Mouse (Mus musculus) embryonic facial prominence, embryonic 14.5 days (tissue): Measurements from ENCODE around the gene Bcl2l10. TPM values are rescaled to one million over a fixed set of nuclear protein-coding genes. Genes with fewer than 3 reads are reported as not detected.

ENCODE experiments used
- ATAC-seq: fragments of 200-750 bp; cut with Nextera tagmentation; 2 replicates; pipeline ENCODE4 v1.8.0; 2017; ENCODE audit warnings: low read depth, moderate number of reproducible peaks, moderate TSS enrichment
- DNase-seq: peaks from one replicate; pipeline ENCODE4 v3.0.0-alpha.2; 2015; ENCODE audit warnings: low spot score
- H3K27ac ChIP-seq: fragments of 300-500 bp; sonication (generic); replicated peaks from 2 replicates; pipeline ENCODE4 v1.5.1; 2014; ENCODE audit warnings: low read depth, mild to moderate bottlenecking, low read length, moderate library complexity
- H3K27me3 ChIP-seq: fragments of 300-500 bp; sonication (generic); replicated peaks from 2 replicates; pipeline ENCODE4 v1.6.1; 2014; ENCODE audit warnings: low read length; ENCODE audit not compliant: control insufficient read depth, insufficient read depth
- H3K36me3 ChIP-seq: fragments of 300-500 bp; sonication (generic); 2 replicates; pipeline ENCODE4 v1.6.1; 2014; ENCODE audit warnings: low read length, mixed read lengths; ENCODE audit not compliant: control insufficient read depth, insufficient read depth
- H3K4me1 ChIP-seq: fragments of 300-500 bp; sonication (generic); 2 replicates; pipeline ENCODE4 v1.6.1; 2014; ENCODE audit warnings: antibody characterized with exemption, low read length; ENCODE audit not compliant: control insufficient read depth, insufficient read depth
- H3K4me2 ChIP-seq: fragments of 300-500 bp; sonication (generic); 2 replicates; pipeline ENCODE4 v1.6.1; 2014; ENCODE audit warnings: low read depth, mild to moderate bottlenecking, low read length, moderate library complexity, mixed read lengths
- H3K4me3 ChIP-seq: fragments of 300-500 bp; sonication (generic); 2 replicates; pipeline ENCODE4 v1.5.1; 2014; ENCODE audit warnings: low read depth, mild to moderate bottlenecking, low read length
- H3K9ac ChIP-seq: fragments of 300-500 bp; sonication (generic); 2 replicates; pipeline ENCODE4 v1.6.1; 2014; ENCODE audit warnings: low read depth, mild to moderate bottlenecking, low read length, moderate library complexity, mixed read lengths
- H3K9me3 ChIP-seq: fragments of 300-500 bp; sonication (generic); 2 replicates; pipeline ENCODE4 v1.6.1; 2016; ENCODE audit warnings: low read length; ENCODE audit not compliant: control insufficient read depth
- WGBS: fragments of 180-500 bp; shearing (Covaris S2); extraction: QIAGEN DNeasy Blood & Tissue Kit; methylation state at CpG from one replicate; pipeline ENCODE4 v1.1.7; 2014; 5-methylcytosine and 5-hydroxymethylcytosine counted together
- polyA plus RNA-seq: library from polyadenylated mRNA; unstranded; fragments of >200 nt; fragmentation: Nextera tagmentation; extraction: Ambion mirVana; gene quantifications from 2 replicates; pipeline ENCODE4 v1.2.1, GENCODE M21; 2014

Gene Bcl2l10
- polyA plus RNA-seq: not detected in 2 replicates

DNA sequence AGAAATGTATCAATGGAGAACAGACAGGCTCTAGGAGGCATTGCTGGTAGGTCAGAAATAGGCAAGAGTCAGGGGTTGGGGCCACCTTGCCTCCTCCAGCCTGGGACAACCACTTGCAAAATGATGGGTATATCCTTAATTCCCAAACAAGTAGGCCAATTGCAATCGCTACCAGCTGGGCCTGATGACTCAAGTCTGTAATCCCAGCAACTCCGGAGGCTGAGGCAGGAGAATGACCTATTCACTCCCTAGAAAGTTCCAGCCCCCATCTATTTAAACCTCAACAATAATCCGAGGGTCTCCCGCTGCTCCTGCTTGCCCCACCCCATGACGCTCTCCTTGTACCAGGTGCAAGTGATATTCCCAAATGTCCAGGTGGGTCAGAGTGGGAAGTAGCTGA is at the start of gene Bcl2l10:
TSS of gene Bcl2l10 (plus strand) at position 301 of the 400 bp plus-strand sequence.
- Histone ChIP-seq H3K4me2 (no peak within 1 kb of the TSS), H3K4me3 (no peak within 1 kb of the TSS), H3K4me1 (no peaks in the 10 kb centered on the region), H3K36me3 (peaks cover 27% of the 10 kb centered on the region), H3K27me3 (no peaks in the 10 kb centered on the region), H3K9ac (no peak within 1 kb of the TSS), H3K27ac (no peak within 1 kb of the TSS), H3K9me3 (no peaks in the 10 kb centered on the region)
- no peak for DNase-seq
- WGBS: 93% methylated on average over 5 of the region's 5 CpGs
- no peak for ATAC-seq

DNA sequence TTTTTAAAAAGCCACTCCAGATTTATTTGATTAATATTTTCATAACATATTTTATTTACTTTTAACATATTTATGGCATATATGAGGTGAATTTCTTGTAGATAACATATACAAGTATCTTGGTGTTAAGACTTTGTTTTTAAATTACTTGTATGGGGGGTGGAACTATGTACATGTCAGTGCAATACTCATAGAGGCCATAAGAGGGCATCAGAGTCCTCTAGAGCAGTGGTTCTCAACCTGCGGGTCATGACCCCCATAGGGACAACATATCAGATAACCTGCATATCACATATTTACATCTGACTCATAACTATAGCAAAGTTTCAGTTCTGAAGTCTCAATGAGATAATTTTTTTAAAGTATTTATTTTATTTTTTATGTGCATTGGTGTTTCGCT is 48.2 kb upstream of the Bcl2l10 start:
- WGBS: 86% methylated on average over 2 of the region's 2 CpGs
- no peaks in the 10 kb centered on the region for H3K36me3 ChIP-seq
- no peak overlapping the region for H3K27ac ChIP-seq
- H3K4me2 ChIP-seq: no peak overlapping the region
- ATAC-seq (no peak), DNase-seq (no peak)
- H3K9ac ChIP-seq: no peak overlapping the region
- no peaks in the 10 kb centered on the region for H3K27me3 ChIP-seq
- H3K4me3 ChIP-seq: no peak overlapping the region
- no peaks in the 10 kb centered on the region for H3K9me3 ChIP-seq
- peaks cover 3% of the 10 kb centered on the region; the same call in 1 of the 2 replicates for H3K4me1 ChIP-seq

DNA sequence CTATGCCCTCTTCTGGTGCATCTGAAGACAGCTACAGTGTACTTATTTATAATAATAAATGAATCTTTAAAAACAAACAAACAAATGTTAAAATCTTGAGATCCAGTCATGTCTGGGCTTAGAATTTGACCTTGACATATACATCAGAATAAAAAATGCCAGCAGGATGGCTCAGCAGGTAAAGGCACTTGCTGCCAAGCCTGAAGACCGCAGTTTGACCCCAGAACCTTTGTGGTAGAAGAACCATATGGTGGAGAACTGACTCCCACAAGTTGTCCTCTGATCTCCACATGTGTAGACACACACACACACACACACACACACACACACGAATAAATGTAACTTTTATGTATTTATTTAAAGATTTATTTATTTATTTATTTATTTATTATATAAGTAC is 44.5 kb upstream of the Bcl2l10 start:
- Histone ChIP-seq H3K36me3 (no peaks in the 10 kb centered on the region), H3K27ac (no peak overlapping the region), H3K9ac (no peak overlapping the region), H3K27me3 (no peaks in the 10 kb centered on the region), H3K4me1 (peaks cover 3% of the 10 kb centered on the region; the same call in 1 of the 2 replicates), H3K4me2 (no peak overlapping the region), H3K4me3 (no peak overlapping the region), H3K9me3 (no peaks in the 10 kb centered on the region)
- WGBS: 87% methylated on average over 2 of the region's 2 CpGs
- ATAC-seq (no peak), DNase-seq (no peak)

DNA sequence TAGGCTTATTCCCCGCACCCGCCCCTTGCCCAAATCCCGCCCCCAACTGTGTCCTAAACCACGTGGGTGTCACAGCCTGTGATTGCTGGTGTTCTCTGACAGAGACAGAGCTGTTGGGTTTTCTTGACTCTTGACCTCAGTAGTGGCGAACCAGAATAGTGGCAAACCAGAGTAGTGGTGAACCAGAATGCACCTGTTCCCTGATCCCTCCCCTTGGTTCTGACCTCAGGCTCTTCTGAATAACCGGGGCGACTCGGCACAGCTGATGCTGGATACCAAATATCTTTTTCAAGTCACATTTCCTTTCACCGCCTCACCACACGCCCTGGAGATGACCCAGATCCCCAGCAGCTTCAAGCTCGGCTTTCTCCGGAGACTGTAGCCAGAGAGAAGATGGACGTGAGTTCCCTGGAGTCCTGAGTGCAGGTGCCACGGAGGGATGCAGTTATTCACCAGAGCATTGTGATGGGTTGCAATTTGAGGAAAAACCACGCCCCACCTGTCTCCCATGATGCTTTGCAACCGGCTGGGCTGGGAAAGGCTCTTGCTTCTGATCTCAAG is 43.8 kb upstream of the Bcl2l10 start:
- no peak overlapping the region for H3K9ac ChIP-seq
- H3K36me3 ChIP-seq: no peaks in the 10 kb centered on the region
- DNase-seq (no peak), ATAC-seq (peak; percentile 37; the same call in 1 of the 2 replicates)
- H3K27me3 ChIP-seq: no peaks in the 10 kb centered on the region
- H3K9me3 ChIP-seq: no peaks in the 10 kb centered on the region
- H3K4me3 ChIP-seq: no peak overlapping the region
- no peak overlapping the region for H3K27ac ChIP-seq
- 0 out of 2 replicates have a peak overlapping the region, but pooled peaks have one; percentile 14 for H3K4me2 ChIP-seq
- peaks cover 3% of the 10 kb centered on the region; the same call in 1 of the 2 replicates for H3K4me1 ChIP-seq
- WGBS: 40% methylated on average over 16 of the region's 16 CpGs

DNA sequence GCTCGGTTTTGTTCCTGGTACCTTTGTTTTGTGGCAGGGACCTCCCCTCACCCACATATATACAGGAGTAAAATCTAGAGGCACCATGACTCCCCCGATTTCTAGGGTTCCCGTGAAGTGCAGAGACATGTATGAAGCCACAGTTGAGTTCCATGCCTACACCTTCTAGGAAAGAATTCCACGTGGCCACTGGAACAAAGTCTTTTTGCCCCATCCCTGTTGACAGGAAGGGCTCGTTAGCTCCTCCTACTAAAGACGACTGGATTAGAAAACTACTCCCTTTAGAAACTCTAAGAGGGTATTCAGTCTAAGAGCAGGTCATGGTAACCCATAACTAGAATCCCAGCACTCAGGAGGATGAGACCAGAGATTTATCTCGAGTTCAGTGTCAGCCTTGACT is 43.3 kb upstream of the Bcl2l10 start:
- peaks cover 3% of the 10 kb centered on the region; the same call in 1 of the 2 replicates for H3K4me1 ChIP-seq
- no peaks in the 10 kb centered on the region for H3K36me3 ChIP-seq
- H3K9ac ChIP-seq: no peak overlapping the region
- no peak for DNase-seq
- WGBS: 35% methylated on average over 7 of the region's 7 CpGs
- no peaks in the 10 kb centered on the region for H3K9me3 ChIP-seq
- no peak overlapping the region for H3K4me2 ChIP-seq
- H3K4me3 ChIP-seq: no peak overlapping the region
- no peak overlapping the region for H3K27ac ChIP-seq
- H3K27me3 ChIP-seq: no peaks in the 10 kb centered on the region
- no peak; the same call in 1 of the 2 replicates for ATAC-seq

DNA sequence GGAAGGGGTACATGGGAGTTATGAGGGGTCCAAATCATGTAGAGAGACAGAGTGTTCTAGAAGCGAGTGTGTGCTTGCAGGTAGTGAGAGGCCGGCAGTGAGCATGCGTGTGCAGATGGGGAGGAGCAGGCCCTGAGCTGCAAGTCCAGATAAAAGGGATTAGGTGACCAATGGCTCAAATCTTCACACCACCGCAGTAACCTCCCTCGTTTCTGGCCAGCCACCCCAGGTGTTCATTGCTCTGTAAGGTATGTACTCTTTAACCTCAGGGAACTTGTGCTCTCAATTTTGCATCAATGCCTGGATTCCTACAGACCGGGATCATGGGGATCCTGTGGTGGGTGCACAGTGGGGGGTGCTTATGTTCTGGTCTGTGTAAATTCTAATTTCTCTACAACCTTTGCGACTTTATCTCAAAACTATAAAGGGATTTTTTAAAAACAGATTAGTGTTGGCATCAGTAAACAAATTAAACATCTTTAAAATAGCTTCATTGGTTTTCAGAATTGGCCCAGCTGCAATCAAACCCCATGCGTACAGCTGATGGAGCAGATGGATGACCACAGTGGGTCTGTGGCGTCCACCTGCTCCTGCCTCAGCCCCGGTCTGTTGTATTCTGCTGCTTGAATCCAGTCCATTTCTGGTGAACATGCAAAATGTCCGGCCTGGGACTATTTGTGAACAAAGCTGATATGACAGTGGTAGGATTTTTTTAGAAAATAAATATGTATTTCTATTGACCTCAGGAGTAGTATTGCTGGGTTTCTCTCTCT is 41.2 kb upstream of the Bcl2l10 start, which contains the start of gene Gnb5:
TSS of gene Gnb5 (plus strand) at position 163 of the 773 bp plus-strand sequence.
- no peaks in the 10 kb centered on the region for H3K27me3 ChIP-seq
- no peaks in the 10 kb centered on the region for H3K36me3 ChIP-seq
- ATAC-seq (no peak), DNase-seq (no peak)
- WGBS: 80% methylated on average over 11 of the region's 11 CpGs
- H3K4me1 ChIP-seq: peaks cover 3% of the 10 kb centered on the region; the same call in 1 of the 2 replicates
- H3K4me2 ChIP-seq: no peak within 1 kb of the TSS
- no peak within 1 kb of the TSS for H3K4me3 ChIP-seq
- no peak within 1 kb of the TSS for H3K27ac ChIP-seq
- H3K9ac ChIP-seq: no peak within 1 kb of the TSS
- no peaks in the 10 kb centered on the region for H3K9me3 ChIP-seq

DNA sequence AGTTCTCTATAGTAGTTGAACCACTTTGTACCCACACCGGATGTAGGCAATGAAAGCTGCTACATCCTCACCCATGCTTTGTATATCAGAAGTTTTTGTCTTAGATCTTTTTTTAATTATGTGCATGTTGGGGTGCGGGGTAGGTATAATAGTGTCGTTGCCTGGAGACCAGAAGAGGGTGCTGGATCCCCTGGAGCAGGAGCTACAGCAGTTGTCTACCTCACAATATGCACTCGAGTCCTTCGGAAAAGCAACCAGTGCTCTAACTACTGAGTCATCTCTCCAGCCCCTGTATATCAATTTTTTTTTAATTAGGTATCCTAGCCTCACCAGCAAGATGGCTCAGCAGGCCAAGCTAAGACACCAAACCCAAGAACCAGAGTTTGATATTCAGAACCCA is 40.5 kb upstream of the Bcl2l10 start:
- no peak for DNase-seq
- no peak overlapping the region for H3K27ac ChIP-seq
- no peaks in the 10 kb centered on the region for H3K9me3 ChIP-seq
- 86% methylated on average over 5 of the region's 5 CpGs for WGBS
- no peak for ATAC-seq
- H3K36me3 ChIP-seq: no peaks in the 10 kb centered on the region
- no peaks in the 10 kb centered on the region for H3K27me3 ChIP-seq
- H3K4me2 ChIP-seq: no peak overlapping the region
- peaks cover 3% of the 10 kb centered on the region; the same call in 1 of the 2 replicates for H3K4me1 ChIP-seq
- no peak overlapping the region for H3K4me3 ChIP-seq
- no peak overlapping the region for H3K9ac ChIP-seq

DNA sequence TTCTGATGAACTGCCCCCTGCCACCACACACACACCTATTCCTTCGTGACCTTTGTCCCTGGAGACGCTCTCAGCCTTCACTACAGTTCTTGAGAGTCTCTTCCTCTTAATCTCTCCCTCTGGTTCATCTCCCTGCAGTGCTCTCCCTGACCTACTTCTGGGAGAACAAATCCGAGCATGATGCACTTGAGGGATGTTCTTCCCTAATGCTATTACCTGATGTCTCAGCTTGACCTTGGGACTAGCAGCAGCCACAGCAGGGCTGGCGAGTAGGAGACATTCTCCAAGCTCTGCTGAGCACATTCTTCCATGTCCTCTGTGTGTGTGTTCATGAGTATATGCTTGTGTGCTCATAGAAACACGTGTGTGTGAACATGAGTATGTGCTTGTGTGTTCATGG is 38.9 kb upstream of the Bcl2l10 start:
- no peak overlapping the region for H3K4me2 ChIP-seq
- no peaks in the 10 kb centered on the region for H3K9me3 ChIP-seq
- peaks cover 3% of the 10 kb centered on the region; the same call in 1 of the 2 replicates for H3K4me1 ChIP-seq
- H3K36me3 ChIP-seq: no peaks in the 10 kb centered on the region
- no peak overlapping the region for H3K27ac ChIP-seq
- WGBS: 60% methylated on average over 5 of the region's 5 CpGs
- H3K27me3 ChIP-seq: no peaks in the 10 kb centered on the region
- DNase-seq: no peak
- no peak for ATAC-seq
- no peak overlapping the region for H3K9ac ChIP-seq
- H3K4me3 ChIP-seq: no peak overlapping the region
